Mouse (Mus musculus): ENCODE results near the gene Kctd13.

Kctd13 gene

GRCm38 (mm10) chr7:126941801-126942200 is 13.1 kb downstream of the Kctd13 start:
- no peak for DNase-seq (ENCODE audit: low read depth, low spot score)

- peak; percentile 77 for DNase-seq (ENCODE audit: low read depth, low spot score)
These were observed 17.9 kb downstream of the Kctd13 start for GRCm38 (mm10) chr7:126946530-126946929.

- DNase-seq (ENCODE audit: low read depth, low spot score): no peak
These were observed 19.9 kb downstream of the Kctd13 start for GRCm38 (mm10) chr7:126948626-126949025.

DNA sequence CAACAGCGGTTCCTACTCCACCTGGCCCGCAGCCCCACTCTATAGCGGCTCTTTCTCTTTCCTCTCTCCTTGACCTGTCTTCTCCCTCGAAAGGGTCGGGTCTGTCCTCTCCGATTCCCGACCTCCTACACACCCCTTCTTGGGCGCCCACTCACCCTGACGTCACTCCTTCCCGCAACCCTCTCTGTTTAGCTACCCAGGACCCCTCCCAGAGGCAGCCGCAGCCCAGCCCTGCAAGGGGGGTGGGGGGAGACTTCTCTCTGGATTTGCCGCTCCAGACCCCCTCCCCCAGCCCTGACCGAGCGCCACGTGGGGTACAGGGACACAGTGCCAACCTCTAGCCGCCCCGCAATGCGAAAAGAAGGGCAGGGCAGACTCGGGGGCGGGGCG is 20.7 kb downstream of the Kctd13 start, which contains the start of gene Asphd1:
Gene Asphd1, minus strand, starts transcription at position 180 of the 390 bp plus-strand sequence.
- no peak for DNase-seq (ENCODE audit: low read depth, low spot score)

DNA sequence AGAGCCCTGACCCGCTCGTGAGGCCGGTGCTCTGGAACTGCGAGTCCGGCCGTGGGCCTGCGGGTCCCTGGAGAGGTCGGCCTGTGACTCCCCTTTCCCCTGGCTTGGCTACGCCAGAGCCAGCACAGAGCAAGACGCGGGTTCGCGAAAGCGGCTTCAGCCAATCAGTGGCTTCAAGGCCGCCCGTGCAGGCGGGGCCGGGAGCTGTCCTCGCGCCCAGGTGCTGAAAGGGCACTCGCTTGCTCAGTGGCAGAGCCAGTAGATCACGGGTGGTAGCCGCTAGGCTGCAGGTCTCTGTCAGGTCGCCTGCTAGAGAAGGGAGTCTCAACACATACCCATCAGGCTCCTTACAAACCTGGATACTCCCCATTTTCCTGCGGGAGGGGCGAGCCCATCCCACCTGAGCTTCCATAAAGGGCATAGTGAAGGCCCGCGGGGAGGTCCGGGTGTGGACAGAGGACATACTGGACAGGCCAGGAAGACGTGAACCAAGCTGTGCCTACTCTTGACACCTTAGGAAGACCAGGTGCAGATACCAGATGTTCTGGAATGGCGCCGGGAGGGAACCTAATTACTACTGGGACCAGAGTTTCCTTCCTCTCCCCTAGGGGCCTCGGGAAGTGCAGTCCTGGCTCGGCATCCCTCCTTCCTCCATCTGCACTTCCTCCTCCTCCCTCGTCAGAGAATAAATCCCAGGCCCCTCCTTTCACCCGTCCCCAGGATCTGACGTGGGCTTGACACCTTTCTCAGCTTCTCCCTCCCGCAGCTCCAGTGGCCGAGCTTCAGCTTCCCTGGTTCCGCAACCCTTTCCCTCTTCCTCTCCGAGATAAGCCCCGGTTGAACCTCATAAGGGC is 21.3 kb downstream of the Kctd13 start, which contains the start of gene Sez6l2:
Gene Sez6l2, plus strand, starts transcription at position 771 of the 854 bp plus-strand sequence.
- peak; percentile 90 for DNase-seq (ENCODE audit: low read depth, low spot score)

- DNase-seq (ENCODE audit: low read depth, low spot score): no peak
These were observed 22.3 kb downstream of the Kctd13 start for GRCm38 (mm10) chr7:126950647-126951615.

- no peak for DNase-seq (ENCODE audit: low read depth, low spot score)
These were observed 23.1 kb downstream of the Kctd13 start for GRCm38 (mm10) chr7:126951741-126952140.

DNA sequence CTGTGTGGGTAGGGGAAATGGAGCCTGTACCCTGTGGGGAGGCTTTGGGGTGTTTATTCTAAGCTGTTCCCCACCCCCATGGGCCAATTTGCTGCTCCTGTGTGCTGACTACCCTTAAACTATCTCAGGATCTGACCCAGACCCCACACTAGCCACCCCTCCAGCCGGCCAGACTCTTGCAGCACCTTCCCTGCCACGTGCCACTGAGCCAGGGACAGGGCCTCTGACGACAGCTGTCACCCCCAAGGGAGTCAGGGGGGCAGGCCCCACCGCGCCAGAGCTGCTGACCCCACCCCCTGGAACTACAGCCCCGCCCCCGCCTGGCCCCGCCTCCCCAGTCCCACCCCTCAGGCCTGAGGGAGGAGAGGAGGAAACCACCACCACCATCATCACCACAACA is 24.0 kb downstream of the Kctd13 start:
- DNase-seq (ENCODE audit: low read depth, low spot score): peak; percentile 10

- DNase-seq (ENCODE audit: low read depth, low spot score): no peak
These were observed 26.4 kb downstream of the Kctd13 start for GRCm38 (mm10) chr7:126955125-126955524.

DNA sequence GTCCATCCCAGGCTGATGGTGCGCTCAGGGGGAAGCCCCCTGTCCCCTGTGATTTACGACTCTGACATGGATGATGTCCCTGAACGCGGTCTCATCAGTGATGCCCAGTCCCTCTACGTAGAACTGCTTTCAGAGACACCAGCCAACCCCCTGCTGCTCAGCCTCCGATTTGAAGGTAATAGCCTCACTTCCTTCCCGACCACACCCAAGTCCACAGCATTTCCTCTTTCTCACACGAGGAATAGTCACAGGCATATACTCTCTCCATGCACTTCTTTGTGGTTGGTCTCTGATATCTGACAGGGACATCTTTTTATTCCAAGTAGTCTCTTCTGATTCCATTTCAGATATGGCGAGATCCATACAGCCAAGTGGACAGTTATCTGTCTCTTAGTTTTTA is 31.1 kb downstream of the Kctd13 start:
- DNase-seq (ENCODE audit: low read depth, low spot score): no peak

DNA sequence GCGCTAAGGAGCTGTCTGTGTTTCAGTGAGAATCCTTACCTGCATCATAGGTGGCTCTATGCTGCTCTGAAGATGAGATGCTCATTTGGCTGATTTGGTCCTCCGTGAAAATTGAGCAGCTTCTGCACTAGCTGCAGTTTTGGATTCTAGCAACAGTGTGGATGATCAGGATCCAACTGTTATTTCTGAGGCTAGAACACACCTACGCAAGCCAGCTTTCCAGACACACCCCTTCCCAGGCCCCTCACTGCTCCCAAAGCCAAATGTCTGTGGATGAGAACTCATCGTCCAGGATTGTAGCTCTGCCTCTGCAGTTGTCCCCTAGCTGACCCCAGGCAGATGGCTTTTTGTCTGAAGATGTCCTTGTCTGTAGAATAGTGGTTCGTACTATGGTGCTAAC is 32.4 kb downstream of the Kctd13 start:
- DNase-seq (ENCODE audit: low read depth, low spot score): no peak

DNA sequence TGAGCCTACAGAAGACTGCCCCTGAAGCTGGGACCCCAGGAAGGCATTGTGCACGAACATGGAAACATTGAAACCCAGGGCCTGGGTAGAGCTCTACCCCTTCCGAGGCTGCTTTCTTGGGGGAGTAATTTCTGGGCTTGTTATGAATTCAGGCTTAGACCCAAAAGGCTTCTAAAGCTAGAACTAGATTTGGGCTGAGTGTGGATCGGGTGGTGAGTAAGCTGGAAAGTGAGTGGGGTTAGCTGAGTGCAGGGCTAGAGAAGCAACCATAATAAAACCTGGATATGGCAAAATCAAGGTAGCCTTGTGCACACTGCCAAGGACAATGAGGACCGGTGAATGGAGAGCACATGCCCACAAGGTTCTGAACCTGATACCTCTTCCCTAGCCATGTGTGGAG is 33.3 kb downstream of the Kctd13 start:
- DNase-seq (ENCODE audit: low read depth, low spot score): no peak

DNA sequence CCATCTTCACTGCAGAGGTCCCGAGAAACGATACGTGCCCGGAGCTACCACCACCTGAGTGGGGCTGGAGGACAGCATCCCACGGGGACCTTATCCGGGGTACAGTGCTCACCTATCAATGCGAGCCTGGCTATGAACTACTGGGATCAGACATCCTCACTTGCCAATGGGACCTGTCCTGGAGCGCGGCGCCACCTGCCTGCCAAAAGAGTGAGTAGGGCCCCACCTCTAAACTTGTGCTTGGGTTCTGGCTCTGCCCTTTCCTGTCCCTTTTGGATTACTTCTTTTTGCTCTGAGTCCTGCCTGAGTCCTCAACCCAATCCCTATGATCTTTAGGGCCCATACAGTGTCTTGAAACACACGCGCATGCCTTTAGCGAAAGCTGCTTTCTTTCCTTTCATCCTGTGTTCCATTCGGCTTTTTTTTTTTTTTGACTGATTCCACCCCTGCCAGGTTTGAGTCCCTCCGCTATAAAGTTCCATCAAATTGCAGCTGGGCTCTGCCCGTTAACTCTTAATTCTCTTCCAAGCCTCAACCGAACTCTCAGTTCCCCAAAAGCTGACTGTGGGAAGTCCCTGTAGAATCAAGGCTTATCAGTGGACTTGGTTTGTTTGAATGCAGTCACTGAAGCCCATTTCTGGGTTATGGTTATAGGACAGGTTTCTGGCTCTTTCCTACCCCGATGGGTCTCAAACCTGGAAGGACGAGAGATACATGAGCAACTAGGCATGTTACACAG is 35.0 kb downstream of the Kctd13 start:
- DNase-seq (ENCODE audit: low read depth, low spot score): peak; percentile 53

DNA sequence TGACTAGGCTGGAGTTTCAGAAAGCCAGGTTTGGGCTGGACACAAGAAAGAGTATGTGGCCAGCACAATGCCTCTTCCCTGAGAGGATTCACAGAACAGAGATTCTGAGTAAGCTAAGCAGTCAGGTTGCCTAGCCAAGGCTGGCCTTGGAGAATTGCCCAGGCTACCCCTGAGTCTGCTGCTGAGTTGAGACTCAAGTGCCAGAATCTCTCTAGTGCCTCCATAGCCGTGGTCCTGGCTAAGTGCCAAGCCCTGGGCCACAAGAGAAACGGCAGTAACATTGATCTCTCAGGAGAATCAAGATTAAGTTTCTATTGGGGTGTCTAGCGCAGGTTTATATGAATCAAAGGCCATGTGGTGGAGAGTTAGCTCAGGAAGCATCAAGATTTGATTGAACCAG is 36.9 kb downstream of the Kctd13 start:
- DNase-seq (ENCODE audit: low read depth, low spot score): no peak

DNA sequence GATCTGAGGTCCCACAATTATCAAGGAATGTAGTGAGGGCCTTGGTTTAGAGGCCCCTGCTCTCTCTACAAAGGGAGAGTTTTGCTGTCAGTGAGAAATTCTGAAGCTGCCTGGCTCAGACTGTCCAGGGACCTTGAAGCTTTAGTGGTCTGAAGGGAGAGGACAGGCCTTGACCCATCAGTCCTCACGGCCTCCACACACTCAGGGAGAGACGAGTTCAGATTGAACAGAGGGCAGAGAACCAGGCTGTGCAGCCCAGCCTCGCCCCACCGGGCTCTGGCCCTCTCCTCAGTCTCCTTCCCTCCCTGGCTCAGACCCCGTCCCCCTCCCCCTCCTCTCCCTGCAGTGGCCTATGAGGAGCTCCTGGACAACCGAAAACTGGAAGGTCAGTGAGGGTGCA is 38.7 kb downstream of the Kctd13 start:
- no peak for DNase-seq (ENCODE audit: low read depth, low spot score)

DNA sequence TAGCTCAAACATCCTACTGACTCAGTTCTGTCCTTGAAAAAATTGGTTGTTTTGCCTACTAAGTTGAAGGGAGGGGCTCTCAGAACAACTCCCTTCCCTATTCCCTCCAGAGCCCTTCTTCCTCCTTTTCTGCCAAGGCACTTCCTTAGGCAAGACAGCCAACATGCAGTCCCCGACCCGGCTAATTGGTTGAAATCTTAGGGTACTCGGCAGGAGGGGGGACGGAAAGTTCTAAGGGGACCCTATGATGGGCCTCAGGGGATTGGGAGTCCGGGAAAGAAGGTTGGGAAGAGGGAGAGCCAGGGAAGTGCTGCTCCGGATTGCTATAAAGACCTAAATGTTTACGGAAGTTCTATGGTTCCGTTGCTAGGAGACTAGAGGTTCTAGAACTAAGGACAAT is 46.8 kb downstream of the Kctd13 start:
- no peak for DNase-seq (ENCODE audit: low read depth, low spot score)

DNA sequence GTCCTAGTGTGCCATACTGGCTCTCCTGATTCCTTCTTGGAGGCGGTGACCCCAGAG is 47.0 kb downstream of the Kctd13 start, which contains the start of gene Cdipt:
Gene Cdipt, plus strand, starts transcription at position 22 of the 57 bp plus-strand sequence.
- no peak for DNase-seq (ENCODE audit: low read depth, low spot score)

GRCm38 (mm10) chr7:126975950-126976866 is 47.5 kb downstream of the Kctd13 start, which contains the start of gene Cdiptos:
Gene Cdiptos, minus strand, starts transcription at chr7:126976098.
- peak; percentile 97 for DNase-seq (ENCODE audit: low read depth, low spot score)

- no peak for DNase-seq (ENCODE audit: low read depth, low spot score)
These were observed 48.3 kb downstream of the Kctd13 start for GRCm38 (mm10) chr7:126976878-126977459.

DNA sequence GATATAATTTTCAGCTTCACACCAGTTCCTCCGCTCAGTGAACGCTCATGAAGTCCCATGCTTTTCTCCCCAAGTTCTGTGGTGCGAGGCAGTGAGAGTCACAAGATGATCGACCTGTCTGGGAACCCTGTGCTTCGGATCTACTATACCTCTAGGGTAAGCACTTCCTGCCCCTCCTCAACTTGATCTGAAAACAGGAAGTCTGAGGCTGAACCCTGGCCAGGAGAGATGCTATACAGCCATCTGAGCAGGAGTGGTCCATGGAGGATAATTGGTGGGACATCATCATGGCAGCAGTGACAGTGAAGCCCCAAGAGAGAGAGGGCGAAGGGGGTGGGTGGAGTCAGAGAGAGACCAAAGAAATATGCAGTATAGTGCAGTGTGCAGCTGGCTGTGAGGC is 50.2 kb downstream of the Kctd13 start:
- peak; percentile 58 for DNase-seq (ENCODE audit: low read depth, low spot score)

DNA sequence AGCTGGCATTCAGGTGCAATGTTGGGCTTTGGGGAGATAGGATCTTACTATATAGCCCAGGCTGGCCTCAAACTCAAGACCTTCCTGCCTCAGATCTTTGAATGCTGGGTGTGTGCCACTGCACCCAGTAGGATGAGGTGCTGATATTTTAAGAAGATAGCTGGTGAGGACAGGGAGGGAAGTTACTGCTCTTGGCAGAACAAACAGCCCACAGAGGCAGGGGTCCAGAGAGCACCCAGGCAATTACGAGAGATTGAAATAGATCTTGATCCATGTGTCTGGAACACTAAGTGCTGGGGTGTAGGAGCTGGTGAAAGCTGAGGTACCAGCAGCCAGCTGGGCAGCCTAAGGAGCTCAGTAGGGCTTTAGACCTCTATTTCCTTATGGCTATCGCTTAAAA is 52.9 kb downstream of the Kctd13 start:
- DNase-seq (ENCODE audit: low read depth, low spot score): no peak

Measured in CD4-positive, CD25-positive, alpha-beta regulatory T cell, adult 2 months (primary cell).